Mouse (Mus musculus) C2C12 (cell line): ENCODE results near the gene Pemt.

Experiments used
- CEBPB ChIP-seq: IDR thresholded peaks from one replicate; pipeline ENCODE4 v1.6.1; 2011; ENCODE audit warnings: low read depth, mild to moderate bottlenecking, control low read depth, moderate library complexity
- CTCF ChIP-seq: IDR thresholded peaks from one replicate; pipeline ENCODE4 v1.5.1; 2011; ENCODE audit not compliant: control insufficient read depth, insufficient read depth, insufficient read length
- FOSL1 ChIP-seq: IDR thresholded peaks from one replicate; pipeline ENCODE4 v1.8.0; 2011; ENCODE audit warnings: mild to moderate bottlenecking, low read length; ENCODE audit not compliant: poor library complexity, insufficient read depth, severe bottlenecking
- MAX ChIP-seq: IDR thresholded peaks from one replicate; pipeline ENCODE4 v1.6.1; 2011; ENCODE audit warnings: mild to moderate bottlenecking, control low read depth
- MYOD1 ChIP-seq: IDR thresholded peaks from one replicate; pipeline ENCODE4 v1.6.1; 2011; ENCODE audit warnings: low read depth; ENCODE audit not compliant: control insufficient read depth, insufficient read length
- MYOG ChIP-seq: IDR thresholded peaks from one replicate; pipeline ENCODE4 v1.6.1; 2011; ENCODE audit not compliant: control insufficient read depth, insufficient read length; ENCODE audit errors: extremely low read depth
- USF1 ChIP-seq: IDR thresholded peaks from one replicate; pipeline ENCODE4 v1.6.1; 2011; ENCODE audit warnings: low read depth, mild to moderate bottlenecking, control low read depth, moderate library complexity

- no peak for TF ChIP-seq CTCF
- TF ChIP-seq MAX: no peak
- TF ChIP-seq CEBPB: no peak
- TF ChIP-seq MYOG: no peak
- no peak for TF ChIP-seq USF1
- TF ChIP-seq FOSL1: no peak
- no peak for TF ChIP-seq MYOD1
Observed at GRCm38 (mm10) chr11:60068631-60069030, 22.3 kb upstream of the Pemt start.
